Mouse (Mus musculus): ENCODE measurements around the gene Olfr33.

Olfr33 gene

GRCm38 (mm10) chr7:102718970-102719369, at the start of gene Olfr33:
Gene Olfr33, minus strand, starts transcription at chr7:102719070.
- no peak for DNase-seq (ENCODE audit: low read depth)

GRCm38 (mm10) chr7:102759266-102759665, 40.4 kb upstream of the Olfr33 start, which contains the start of the genes Olfr560 and Olfr78:
Gene Olfr560, minus strand, starts transcription at chr7:102759366.
Gene Olfr78, minus strand, starts transcription at chr7:102759471.
- DNase-seq (ENCODE audit: low read depth) = no peak

- peak; percentile 21 for DNase-seq (ENCODE audit: low read depth)
Observed at GRCm38 (mm10) chr7:102752086-102752485, 33.2 kb upstream of the Olfr33 start.

- no peak for DNase-seq (ENCODE audit: low read depth)
Observed at GRCm38 (mm10) chr7:102737705-102738104, 18.8 kb upstream of the Olfr33 start.

GRCm38 (mm10) chr7:102733793-102734192, 14.9 kb upstream of the Olfr33 start:
- DNase-seq (ENCODE audit: low read depth) = no peak

- DNase-seq (ENCODE audit: low read depth) = no peak
Observed at GRCm38 (mm10) chr7:102727391-102727790, 8.5 kb upstream of the Olfr33 start, which contains the start of gene Olfr559. Gene Olfr559, minus strand, starts transcription at chr7:102727491.

GRCm38 (mm10) chr7:102701915-102702314, 17.0 kb downstream of the Olfr33 start, which contains the start of gene Olfr558:
Gene Olfr558, plus strand, starts transcription at chr7:102702215.
- DNase-seq (ENCODE audit: low read depth) = no peak

- DNase-seq (ENCODE audit: low read depth) = no peak
Observed at GRCm38 (mm10) chr7:102698461-102698860, 20.4 kb downstream of the Olfr33 start.

GRCm38 (mm10) chr7:102695358-102696125, 23.3 kb downstream of the Olfr33 start, which contains the start of gene Olfr557:
Gene Olfr557, plus strand, starts transcription at chr7:102695910.
- peak; percentile 66 for DNase-seq (ENCODE audit: low read depth)

- DNase-seq (ENCODE audit: low read depth) = peak; percentile 92
Observed at GRCm38 (mm10) chr7:102686944-102687501, 31.8 kb downstream of the Olfr33 start, which contains the start of gene Trim68. Gene Trim68, minus strand, starts transcription at chr7:102687327.

- no peak for DNase-seq (ENCODE audit: low read depth)
Observed at GRCm38 (mm10) chr7:102681916-102682315, 37.0 kb downstream of the Olfr33 start.

- DNase-seq (ENCODE audit: low read depth) = peak; percentile 40
Observed at GRCm38 (mm10) chr7:102676225-102676624, 42.6 kb downstream of the Olfr33 start.

- DNase-seq (ENCODE audit: low read depth) = peak; percentile 59
Observed at GRCm38 (mm10) chr7:102665378-102665777, 53.5 kb downstream of the Olfr33 start.

- DNase-seq (ENCODE audit: low read depth) = no peak
Observed at GRCm38 (mm10) chr7:102664599-102664998, 54.3 kb downstream of the Olfr33 start, which contains the start of gene Olfr556. Gene Olfr556, plus strand, starts transcription at chr7:102664899.
